Mouse (Mus musculus): ENCODE measurements at regions not wholly inside any gene's neighbourhood (a gene's known extent, or its start where the extent isn't known, plus 50 kb on each side); places are given as distances from the start of the nearest gene placed in this dataset.

- ATAC-seq (ENCODE audit: extremely low read depth, insufficient number of reproducible peaks, low FRiP score, poor library complexity, severe bottlenecking) = no peak
Observed at GRCm38 (mm10) chr17:83083521-83083920, 131.6 kb upstream of the Pkdcc start.

GRCm38 (mm10) chr17:83085792-83086475, 129.2 kb upstream of the Pkdcc start:
- Histone ChIP-seq H3K4me3 (ENCODE audit: low read depth, low read length) (no peak overlapping the region), H3K4me1 (ENCODE audit: insufficient read depth, low read depth, low read length) (no peaks in the 10 kb centered on the region), H3K27me3 (ENCODE audit: insufficient read depth, low read length) (no peaks in the 10 kb centered on the region), H3K36me3 (replicated peaks) (no peaks in the 10 kb centered on the region), H3K9me3 (replicated peaks) (peaks cover 72% of the 10 kb centered on the region)
- ATAC-seq (ENCODE audit: extremely low read depth, insufficient number of reproducible peaks, low FRiP score, poor library complexity, severe bottlenecking) (no peak), DNase-seq (ENCODE audit: low spot score) (no peak)
- TF ChIP-seq POLR2AphosphoS5 (IDR thresholded peaks at IDR 0.05; ENCODE audit: insufficient replicate concordance, low read depth, low read length) (no peak), TAL1 (conservative IDR thresholded peaks at IDR 0.05; ENCODE audit: low read depth, low read length) (no peak), GATA2 (IDR thresholded peaks at IDR 0.05; ENCODE audit: borderline replicate concordance, low read depth, low read length) (no peak), GATA1 (IDR thresholded peaks at IDR 0.05; ENCODE audit: borderline replicate concordance, low read length) (no peak), CTCF (IDR thresholded peaks at IDR 0.05; ENCODE audit: low read depth, low read length) (no peak)

More at GRCm38 (mm10) chr17:83083521-83083920, 131.6 kb upstream of the Pkdcc start:
- Histone ChIP-seq H3K9me3 (replicated peaks) (peaks cover 76% of the 10 kb centered on the region), H3K36me3 (replicated peaks) (no peaks in the 10 kb centered on the region), H3K4me1 (ENCODE audit: insufficient read depth, low read depth, low read length) (no peaks in the 10 kb centered on the region), H3K4me3 (ENCODE audit: low read depth, low read length) (no peak overlapping the region), H3K27me3 (ENCODE audit: insufficient read depth, low read length) (no peaks in the 10 kb centered on the region)
- TF ChIP-seq TAL1 (conservative IDR thresholded peaks at IDR 0.05; ENCODE audit: low read depth, low read length) (no peak), CTCF (IDR thresholded peaks at IDR 0.05; ENCODE audit: low read depth, low read length) (no peak), GATA1 (IDR thresholded peaks at IDR 0.05; ENCODE audit: borderline replicate concordance, low read length) (no peak), POLR2AphosphoS5 (IDR thresholded peaks at IDR 0.05; ENCODE audit: insufficient replicate concordance, low read depth, low read length) (no peak)
- no peak for DNase-seq (ENCODE audit: low spot score)

GRCm38 (mm10) chr17:83086703-83087102, 128.4 kb upstream of the Pkdcc start:
- Histone ChIP-seq H3K9me3 (replicated peaks) (peaks cover 73% of the 10 kb centered on the region), H3K4me3 (ENCODE audit: low read depth, low read length) (no peak overlapping the region), H3K27me3 (ENCODE audit: insufficient read depth, low read length) (no peaks in the 10 kb centered on the region), H3K36me3 (replicated peaks) (no peaks in the 10 kb centered on the region), H3K4me1 (ENCODE audit: insufficient read depth, low read depth, low read length) (no peaks in the 10 kb centered on the region)
- TF ChIP-seq TAL1 (conservative IDR thresholded peaks at IDR 0.05; ENCODE audit: low read depth, low read length) (no peak), POLR2AphosphoS5 (IDR thresholded peaks at IDR 0.05; ENCODE audit: insufficient replicate concordance, low read depth, low read length) (no peak), CTCF (IDR thresholded peaks at IDR 0.05; ENCODE audit: low read depth, low read length) (no peak), GATA2 (IDR thresholded peaks at IDR 0.05; ENCODE audit: borderline replicate concordance, low read depth, low read length) (no peak), GATA1 (IDR thresholded peaks at IDR 0.05; ENCODE audit: borderline replicate concordance, low read length) (no peak)
- no peak for DNase-seq (ENCODE audit: low spot score)
- no peak for ATAC-seq (ENCODE audit: extremely low read depth, insufficient number of reproducible peaks, low FRiP score, poor library complexity, severe bottlenecking)

- no peak for DNase-seq (ENCODE audit: low spot score)
- ATAC-seq (ENCODE audit: extremely low read depth, insufficient number of reproducible peaks, low FRiP score, poor library complexity, severe bottlenecking) = no peak
- H3K4me1 ChIP-seq (ENCODE audit: insufficient read depth, low read depth, low read length) = no peaks in the 10 kb centered on the region
- H3K4me3 ChIP-seq (ENCODE audit: low read depth, low read length) = no peak overlapping the region
- no peaks in the 10 kb centered on the region for H3K27me3 ChIP-seq (ENCODE audit: insufficient read depth, low read length)
- TF ChIP-seq TAL1 (conservative IDR thresholded peaks at IDR 0.05; ENCODE audit: low read depth, low read length) (no peak), GATA1 (IDR thresholded peaks at IDR 0.05; ENCODE audit: borderline replicate concordance, low read length) (no peak), POLR2AphosphoS5 (IDR thresholded peaks at IDR 0.05; ENCODE audit: insufficient replicate concordance, low read depth, low read length) (no peak), GATA2 (IDR thresholded peaks at IDR 0.05; ENCODE audit: borderline replicate concordance, low read depth, low read length) (no peak), CTCF (IDR thresholded peaks at IDR 0.05; ENCODE audit: low read depth, low read length) (no peak)
- no peaks in the 10 kb centered on the region for H3K36me3 ChIP-seq (replicated peaks)
- peaks cover 62% of the 10 kb centered on the region for H3K9me3 ChIP-seq (replicated peaks)
Observed at GRCm38 (mm10) chr17:83088471-83088870, 126.6 kb upstream of the Pkdcc start.

GRCm38 (mm10) chr17:83089856-83090692, 125.0 kb upstream of the Pkdcc start:
- Histone ChIP-seq H3K36me3 (replicated peaks) (no peaks in the 10 kb centered on the region), H3K9me3 (replicated peaks) (peaks cover 66% of the 10 kb centered on the region), H3K4me1 (ENCODE audit: insufficient read depth, low read depth, low read length) (no peaks in the 10 kb centered on the region), H3K27me3 (ENCODE audit: insufficient read depth, low read length) (peaks cover 2% of the 10 kb centered on the region; the same call in 1 of the 2 replicates), H3K4me3 (ENCODE audit: low read depth, low read length) (no peak overlapping the region)
- ATAC-seq (ENCODE audit: extremely low read depth, insufficient number of reproducible peaks, low FRiP score, poor library complexity, severe bottlenecking) = no peak
- TF ChIP-seq POLR2AphosphoS5 (IDR thresholded peaks at IDR 0.05; ENCODE audit: insufficient replicate concordance, low read depth, low read length) (no peak), TAL1 (conservative IDR thresholded peaks at IDR 0.05; ENCODE audit: low read depth, low read length) (no peak), GATA2 (IDR thresholded peaks at IDR 0.05; ENCODE audit: borderline replicate concordance, low read depth, low read length) (no peak), GATA1 (IDR thresholded peaks at IDR 0.05; ENCODE audit: borderline replicate concordance, low read length) (no peak), CTCF (IDR thresholded peaks at IDR 0.05; ENCODE audit: low read depth, low read length) (no peak)
- DNase-seq (ENCODE audit: low spot score) = no peak

- peaks cover 2% of the 10 kb centered on the region; the same call in 1 of the 2 replicates for H3K27me3 ChIP-seq (ENCODE audit: insufficient read depth, low read length)
- no peaks in the 10 kb centered on the region for H3K36me3 ChIP-seq (replicated peaks)
- ATAC-seq (ENCODE audit: extremely low read depth, insufficient number of reproducible peaks, low FRiP score, poor library complexity, severe bottlenecking) (no peak), DNase-seq (ENCODE audit: low spot score) (no peak)
- H3K4me3 ChIP-seq (ENCODE audit: low read depth, low read length) = no peak overlapping the region
- TF ChIP-seq GATA1 (IDR thresholded peaks at IDR 0.05; ENCODE audit: borderline replicate concordance, low read length) (no peak), POLR2AphosphoS5 (IDR thresholded peaks at IDR 0.05; ENCODE audit: insufficient replicate concordance, low read depth, low read length) (no peak)
- peaks cover 74% of the 10 kb centered on the region for H3K9me3 ChIP-seq (replicated peaks)
- no peaks in the 10 kb centered on the region for H3K4me1 ChIP-seq (ENCODE audit: insufficient read depth, low read depth, low read length)
Observed at GRCm38 (mm10) chr17:83093862-83094261, 121.2 kb upstream of the Pkdcc start.
